Mouse (Mus musculus): ENCODE measurements at regions not wholly inside any gene's neighbourhood (a gene's known extent, or its start where the extent isn't known, plus 50 kb on each side); places are given as distances from the start of the nearest gene placed in this dataset.
A peak's percentile ranks its signal among the peaks of the same experiment; 100 is the strongest.

DNA sequence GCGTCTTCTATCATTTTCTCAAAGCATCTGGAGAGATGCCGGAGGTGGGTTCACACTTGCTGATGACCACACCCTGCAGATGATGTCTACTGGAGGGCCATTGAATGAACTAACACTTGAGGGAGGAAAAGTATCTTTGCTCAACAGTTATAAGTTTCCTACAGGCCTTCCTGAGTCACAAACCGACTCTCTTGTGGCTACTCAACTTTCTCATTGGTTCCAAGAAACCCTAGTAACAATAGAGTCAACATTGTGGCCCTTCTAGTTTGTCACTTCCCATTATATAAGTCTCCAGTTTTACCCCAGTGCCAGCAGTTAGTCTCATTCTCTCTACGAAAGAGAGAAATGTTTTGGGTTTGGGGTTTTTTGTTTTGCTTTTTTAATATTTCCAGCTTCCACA is 604.1 kb upstream of the Arid1b start:
- ATAC-seq (replicated peaks; ENCODE audit: poor library complexity, severe bottlenecking), result peak; percentile 58

DNA sequence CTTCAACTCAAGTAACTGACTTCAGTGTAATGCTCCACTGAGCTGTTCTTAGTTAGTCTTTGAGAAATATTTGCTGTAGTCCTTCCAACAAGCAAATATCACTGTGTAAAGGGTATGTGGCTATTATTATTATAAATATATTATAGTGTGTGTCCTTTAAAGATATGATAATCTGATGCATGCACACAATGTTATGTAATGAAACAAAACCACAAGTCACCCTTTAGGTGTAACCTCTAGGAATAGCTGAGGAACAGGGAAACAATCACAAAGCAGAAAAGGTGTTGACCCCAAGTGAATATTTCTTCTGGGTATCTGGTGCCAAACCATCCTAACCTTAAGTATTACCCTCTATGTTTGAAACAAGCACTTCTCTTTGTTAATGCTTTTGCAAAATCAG is 603.6 kb upstream of the Arid1b start:
- ATAC-seq (replicated peaks; ENCODE audit: poor library complexity, severe bottlenecking), result no peak

DNA sequence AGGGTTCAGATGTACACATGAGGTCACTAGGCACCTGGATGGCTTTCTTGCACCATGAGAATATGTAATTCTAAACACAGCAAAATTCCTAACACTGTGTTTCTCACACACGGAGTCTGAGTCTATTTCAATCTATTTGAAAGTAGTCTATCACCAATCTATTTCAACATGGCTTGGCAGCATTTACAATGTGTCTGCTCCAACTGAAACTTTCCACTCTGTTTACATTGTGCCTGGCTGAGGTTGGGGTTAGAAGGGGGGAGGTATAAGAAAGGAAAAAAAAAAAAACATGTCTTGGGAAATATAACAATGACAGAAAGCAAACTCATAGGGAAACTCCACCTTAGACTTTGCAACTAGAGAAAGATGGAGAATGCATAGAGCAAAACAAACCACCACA is 602.9 kb upstream of the Arid1b start:
- peak; percentile 47; the same call in 1 of the 2 replicates for ATAC-seq (replicated peaks; ENCODE audit: poor library complexity, severe bottlenecking)

DNA sequence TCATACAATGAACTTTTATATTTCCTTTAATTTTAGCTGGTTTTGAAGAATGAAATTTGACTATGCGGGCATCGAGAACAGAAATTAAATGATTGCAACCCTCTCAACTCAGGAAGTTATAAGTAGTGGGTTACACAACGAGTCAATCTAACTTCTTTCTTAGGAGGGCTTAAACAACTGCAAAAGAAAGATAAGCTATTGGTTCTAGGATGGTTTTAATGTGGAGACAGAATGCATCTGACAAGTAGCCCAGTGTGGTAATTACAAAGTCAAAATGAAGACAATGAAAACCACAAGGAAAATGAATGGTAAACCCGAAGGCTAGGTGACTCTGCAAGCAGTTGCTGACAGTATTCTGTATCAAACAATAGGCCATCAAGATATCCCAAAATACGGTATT is 598.0 kb upstream of the Arid1b start:
- peak; percentile 66 for ATAC-seq (replicated peaks; ENCODE audit: poor library complexity, severe bottlenecking)

DNA sequence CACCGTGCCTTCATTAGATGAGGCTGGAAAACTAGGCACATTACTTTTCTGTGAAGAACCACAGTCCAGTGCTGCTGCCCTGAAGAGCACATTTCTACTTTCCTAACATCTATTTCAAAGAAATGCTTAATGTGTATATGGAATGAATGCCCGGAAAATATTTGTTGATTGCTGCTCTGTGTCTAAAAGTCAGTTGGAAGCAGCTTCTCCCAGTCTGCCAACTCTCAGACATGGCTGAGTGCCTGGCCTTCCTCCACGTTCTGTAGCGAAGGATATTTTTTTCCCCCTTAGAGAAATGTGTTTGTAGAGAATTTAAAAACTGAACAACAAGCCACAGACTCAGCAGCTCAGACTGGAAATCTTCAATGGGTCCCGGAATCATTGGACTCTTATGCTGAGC is 576.4 kb upstream of the Arid1b start:
- no peak for ATAC-seq (replicated peaks; ENCODE audit: poor library complexity, severe bottlenecking)

DNA sequence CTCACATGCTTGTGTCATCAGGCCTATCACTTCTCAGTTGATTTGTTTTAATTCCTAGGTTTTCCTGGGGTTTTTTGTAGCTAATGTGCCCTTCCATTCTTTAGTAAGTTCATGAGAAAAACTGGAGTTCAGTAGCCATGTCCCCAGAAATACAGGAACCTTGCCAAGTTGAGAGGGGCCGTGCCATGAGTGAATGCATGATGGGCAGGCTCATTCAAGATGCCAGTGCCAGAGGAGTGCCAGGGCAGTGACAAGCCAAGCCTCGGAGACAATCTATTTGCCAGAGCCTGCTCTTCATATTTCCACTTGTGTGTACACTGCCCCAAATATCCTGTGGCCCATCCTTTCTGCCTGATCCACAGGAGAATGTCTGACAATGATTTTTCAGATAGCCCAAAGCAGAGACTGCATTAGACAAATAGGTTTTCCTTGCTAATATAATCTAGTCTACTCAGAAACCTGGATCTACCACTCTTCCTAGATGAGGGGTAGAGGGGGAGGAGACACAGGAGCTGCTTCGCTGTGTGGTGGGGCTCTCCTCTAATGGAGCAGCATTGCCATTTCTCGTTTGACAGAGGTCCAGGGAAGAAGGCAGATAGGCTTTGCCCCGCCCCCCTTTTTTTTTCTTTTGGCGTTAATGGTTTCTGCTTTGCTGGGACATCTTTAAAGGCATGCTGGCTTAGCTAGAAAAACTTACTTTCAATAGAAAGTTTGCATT is 569.5 kb upstream of the Arid1b start:
- ATAC-seq (replicated peaks; ENCODE audit: poor library complexity, severe bottlenecking), result no peak

DNA sequence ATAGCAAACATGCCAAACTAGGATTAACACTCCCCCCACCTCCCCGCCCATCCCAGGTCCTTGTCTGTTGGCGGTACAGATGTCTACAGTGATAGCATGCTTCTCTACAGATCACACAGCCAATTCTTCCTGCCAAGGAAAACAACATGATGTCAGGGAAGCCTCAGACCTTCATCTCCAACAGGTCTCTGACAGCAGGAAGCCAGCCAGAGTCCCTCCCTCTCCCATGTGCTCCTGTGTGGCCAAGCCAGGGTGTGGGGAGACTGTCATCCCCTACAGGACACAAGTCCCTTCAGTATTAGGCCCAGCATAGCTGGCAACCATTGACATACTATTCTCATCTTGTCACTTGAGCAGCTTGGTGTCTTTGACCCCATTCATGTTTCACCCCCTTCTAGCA is 568.8 kb upstream of the Arid1b start:
- no peak for ATAC-seq (replicated peaks; ENCODE audit: poor library complexity, severe bottlenecking)

DNA sequence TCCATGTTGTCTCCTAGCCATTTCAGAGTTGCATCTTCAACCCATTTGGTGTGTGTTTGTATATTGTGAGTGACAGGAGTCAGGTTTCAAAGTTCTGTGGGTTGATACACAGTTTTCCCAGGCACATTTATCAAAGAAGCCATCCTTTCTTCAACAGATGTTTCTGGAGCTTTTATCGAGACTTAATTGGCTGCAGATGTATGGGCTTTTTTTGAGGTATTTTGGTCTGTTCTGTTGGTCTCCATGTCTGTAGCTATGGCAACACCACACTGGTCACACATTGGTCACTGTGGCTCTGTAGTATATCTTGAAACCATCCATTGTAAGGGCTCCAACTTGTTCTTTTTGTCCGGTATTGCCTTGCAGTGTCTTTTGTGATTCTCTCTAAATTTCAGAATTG is 565.1 kb upstream of the Arid1b start:
- no peak for ATAC-seq (replicated peaks; ENCODE audit: poor library complexity, severe bottlenecking)

DNA sequence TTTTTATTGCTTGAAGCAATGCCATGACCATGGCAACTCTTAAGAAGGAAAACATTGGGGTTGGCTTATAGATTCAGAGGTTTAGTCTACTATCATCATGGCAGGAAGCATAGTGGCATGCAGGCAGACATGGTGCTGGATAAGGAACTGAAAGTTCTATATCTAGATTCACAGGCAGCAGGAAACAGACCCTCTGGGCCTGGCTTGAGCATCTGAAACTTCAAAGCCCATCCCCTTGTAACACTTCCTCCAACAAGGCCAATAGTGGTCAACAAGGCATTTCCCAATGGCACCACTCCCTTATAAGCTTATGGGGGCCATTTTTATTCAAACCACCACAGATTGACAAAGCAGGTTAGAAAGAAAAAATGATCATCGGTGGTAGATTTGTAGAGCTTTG is 548.5 kb upstream of the Arid1b start:
- peak; percentile 96 for ATAC-seq (replicated peaks; ENCODE audit: poor library complexity, severe bottlenecking)

DNA sequence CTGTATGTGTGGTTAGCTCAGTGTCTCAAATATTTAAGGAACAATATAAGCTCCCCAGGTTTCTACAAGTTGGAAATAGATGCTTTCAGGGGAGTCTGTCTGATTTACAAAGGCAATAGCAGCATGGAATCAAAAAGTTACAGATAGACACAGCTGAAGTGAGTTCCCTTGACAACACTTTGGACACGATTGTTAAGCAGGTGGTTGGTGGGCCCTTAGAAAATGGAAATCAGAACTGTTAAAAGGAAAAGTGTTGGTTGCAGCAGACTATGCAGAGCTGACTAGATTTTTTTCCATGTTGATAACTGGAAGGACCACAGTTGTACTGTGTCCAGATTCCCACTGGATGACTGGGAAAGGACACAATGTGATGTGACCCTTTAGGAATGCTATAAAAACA is 536.6 kb upstream of the Arid1b start:
- no peak for ATAC-seq (replicated peaks; ENCODE audit: poor library complexity, severe bottlenecking)

DNA sequence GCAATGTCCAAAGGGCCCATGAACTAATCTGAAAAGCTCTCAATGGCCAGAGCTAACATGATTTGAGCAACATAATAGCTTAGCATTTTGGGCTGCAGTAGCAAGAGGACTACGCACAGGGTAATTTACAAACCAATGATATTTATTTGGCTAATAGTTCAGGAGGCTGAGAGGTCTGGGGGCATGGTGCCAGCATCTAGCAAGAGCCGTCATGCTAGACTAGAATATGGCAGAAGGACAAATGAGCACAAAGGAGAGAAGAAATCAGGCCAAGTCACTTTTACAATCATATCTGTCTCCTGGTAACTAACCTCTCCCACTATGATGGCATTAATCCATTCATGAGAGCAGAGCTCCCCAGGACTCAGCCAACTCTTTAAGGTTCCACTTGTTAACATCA is 532.6 kb upstream of the Arid1b start:
- no peak for ATAC-seq (replicated peaks; ENCODE audit: poor library complexity, severe bottlenecking)

DNA sequence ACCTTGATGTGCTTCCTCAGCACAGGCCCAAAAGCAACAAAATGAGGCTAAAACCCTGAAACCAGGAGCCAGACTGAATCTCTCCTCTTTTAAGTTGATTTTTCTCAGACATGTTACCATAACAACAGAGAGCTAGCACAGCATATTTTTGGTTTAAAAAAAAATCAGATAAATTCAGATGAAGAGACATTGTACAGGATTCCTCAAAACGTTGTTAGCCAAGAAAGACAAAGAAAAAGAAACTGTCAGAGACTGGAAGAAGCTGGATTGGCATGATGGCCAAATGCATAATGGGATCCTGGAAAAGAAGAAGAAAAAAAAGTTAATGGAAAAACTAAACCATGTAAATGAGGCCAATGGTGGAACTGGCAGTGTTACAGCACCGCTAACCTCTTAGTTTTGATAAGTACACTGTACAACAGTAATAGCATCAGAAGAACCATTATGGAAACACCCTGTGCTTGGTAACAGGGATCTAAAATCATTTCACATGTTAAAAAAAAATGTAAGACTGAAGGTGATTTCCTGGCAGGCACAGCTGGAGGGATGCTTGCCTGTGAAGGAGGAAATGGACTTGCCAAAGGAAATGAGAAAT is 529.7 kb upstream of the Arid1b start:
- ATAC-seq (replicated peaks; ENCODE audit: poor library complexity, severe bottlenecking), result no peak

DNA sequence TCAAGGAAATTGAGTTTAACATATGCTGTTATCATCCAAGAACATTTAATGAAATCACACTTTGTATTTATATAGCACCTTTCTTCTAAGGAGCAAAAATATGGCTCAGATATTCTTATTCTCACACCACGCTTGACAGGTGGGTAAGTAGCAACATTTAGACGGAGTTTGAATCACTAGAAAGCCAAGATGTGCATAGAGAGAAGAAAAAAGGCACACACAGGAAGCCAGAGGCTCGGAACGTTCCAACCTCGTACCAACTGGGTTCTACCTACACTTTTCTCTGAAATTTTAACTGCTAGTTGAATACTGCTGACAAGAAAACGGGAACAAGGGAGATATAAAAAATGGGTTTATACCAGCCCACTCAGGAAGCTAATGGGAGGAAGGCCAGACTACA is 528.4 kb upstream of the Arid1b start:
- ATAC-seq (replicated peaks; ENCODE audit: poor library complexity, severe bottlenecking), result no peak

DNA sequence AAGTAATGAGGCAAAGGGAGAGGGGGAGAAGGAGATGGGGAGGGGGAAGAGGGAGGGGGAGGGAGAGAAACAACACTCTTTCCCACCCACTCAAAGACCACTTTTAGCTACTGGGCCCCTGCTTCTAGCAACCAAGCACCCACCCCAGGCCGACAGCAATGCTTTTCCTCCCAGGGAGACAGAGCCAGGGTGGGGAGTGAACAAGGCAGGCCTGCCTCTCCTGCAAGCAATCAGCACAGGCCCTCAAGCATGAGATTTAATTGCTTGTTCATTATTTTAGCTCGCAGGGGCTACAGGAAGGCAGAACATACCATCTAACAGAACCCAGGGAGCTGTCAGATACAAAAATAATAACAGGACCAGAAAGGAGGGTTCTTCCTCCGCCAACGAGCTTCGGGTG is 521.7 kb upstream of the Arid1b start:
- no peak for ATAC-seq (replicated peaks; ENCODE audit: poor library complexity, severe bottlenecking)

DNA sequence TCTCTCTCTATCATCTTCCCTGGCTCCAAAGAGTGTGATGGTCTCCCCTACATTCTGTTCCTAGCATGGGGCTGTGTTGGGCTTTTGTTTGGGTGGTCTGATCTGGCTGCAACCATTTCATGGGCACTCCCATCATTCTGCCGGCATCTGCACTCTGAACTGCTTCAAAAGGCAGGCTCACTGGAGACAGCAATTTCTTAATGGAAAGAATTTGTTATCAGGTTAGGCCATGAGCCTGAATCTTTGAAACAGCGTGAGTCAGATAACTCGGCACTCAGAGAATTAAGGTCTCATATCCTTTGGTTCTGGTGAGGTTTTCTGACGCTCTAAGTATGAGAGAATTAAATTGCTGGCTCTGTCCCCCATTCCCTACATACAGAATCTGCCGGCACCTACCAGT is 519.8 kb upstream of the Arid1b start:
- no peak for ATAC-seq (replicated peaks; ENCODE audit: poor library complexity, severe bottlenecking)

DNA sequence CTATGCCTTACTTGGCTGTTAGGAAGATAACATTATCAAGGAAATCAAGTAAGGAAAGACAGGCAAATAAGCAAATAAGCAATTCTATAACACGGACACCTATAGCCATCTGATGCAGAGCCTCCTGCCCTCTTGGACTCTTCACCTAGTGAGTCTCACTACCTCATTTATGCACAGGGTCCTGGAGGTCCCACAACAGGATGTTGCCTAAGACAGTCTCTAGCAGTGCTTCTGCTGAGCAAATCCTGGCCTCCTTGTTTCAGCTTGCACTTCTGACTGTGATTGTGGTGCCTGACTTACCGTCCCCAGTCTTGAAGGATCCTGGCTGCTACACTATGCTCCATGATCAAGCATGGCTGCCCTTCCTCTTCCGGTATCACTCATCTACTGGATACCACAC is 518.5 kb upstream of the Arid1b start:
- ATAC-seq (replicated peaks; ENCODE audit: poor library complexity, severe bottlenecking), result peak; percentile 89

DNA sequence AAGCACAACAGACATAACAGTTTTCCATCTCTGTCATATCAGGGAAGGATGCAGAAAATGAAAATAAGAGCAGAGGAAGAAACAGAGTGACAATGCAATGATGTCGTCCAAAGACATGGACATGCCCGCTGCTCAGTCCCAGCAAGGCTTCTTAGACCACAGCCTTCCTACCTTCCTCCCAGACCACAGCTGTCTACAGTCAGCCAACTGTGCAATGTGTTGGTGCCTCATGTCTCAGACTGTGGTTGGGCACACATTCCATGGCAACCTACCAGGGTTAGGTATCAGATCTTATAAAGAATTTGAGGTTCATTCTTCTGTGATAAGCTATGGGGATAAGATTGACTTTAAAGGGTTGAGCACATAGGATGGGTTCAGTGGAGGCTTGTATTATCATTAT is 499.7 kb upstream of the Arid1b start:
- no peak for ATAC-seq (replicated peaks; ENCODE audit: poor library complexity, severe bottlenecking)

DNA sequence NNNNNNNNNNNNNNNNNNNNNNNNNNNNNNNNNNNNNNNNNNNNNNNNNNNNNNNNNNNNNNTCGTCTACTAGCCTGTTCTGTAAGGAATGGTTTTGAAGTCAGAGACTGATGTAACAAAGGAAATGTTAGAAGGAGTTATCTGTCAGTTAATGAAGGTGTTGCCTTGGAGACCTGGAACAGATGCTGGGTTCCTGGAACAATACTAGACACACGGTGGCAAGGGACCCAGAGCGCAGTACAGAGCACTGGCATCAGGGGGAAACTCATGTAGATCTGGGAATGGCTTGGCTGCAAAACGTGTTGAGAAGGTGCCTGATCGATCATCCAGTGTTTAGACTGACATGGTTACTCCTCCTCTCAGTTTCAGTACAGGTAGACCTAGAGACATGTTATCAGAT is 493.6 kb upstream of the Arid1b start:
- ATAC-seq (replicated peaks; ENCODE audit: poor library complexity, severe bottlenecking), result no peak

DNA sequence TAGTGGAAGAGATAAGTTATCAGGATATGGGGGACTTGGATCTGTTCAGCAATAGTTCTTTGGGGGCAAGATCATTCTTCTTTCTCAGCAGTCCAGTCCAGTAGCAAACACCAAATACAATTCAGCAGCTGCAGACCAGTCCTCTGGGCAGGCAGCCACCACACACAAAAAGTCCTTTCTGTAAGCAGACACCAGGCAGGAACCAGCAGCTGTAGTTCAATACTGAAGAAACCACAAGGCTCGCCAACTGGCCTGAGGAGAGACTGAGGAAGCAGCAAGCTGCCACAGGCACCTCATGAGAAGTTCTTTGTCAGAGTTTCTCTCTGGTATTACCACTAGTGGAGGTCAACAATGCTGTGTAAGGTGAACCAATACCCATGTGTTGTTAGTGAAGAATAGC is 493.1 kb upstream of the Arid1b start:
- no peak for ATAC-seq (replicated peaks; ENCODE audit: poor library complexity, severe bottlenecking)

DNA sequence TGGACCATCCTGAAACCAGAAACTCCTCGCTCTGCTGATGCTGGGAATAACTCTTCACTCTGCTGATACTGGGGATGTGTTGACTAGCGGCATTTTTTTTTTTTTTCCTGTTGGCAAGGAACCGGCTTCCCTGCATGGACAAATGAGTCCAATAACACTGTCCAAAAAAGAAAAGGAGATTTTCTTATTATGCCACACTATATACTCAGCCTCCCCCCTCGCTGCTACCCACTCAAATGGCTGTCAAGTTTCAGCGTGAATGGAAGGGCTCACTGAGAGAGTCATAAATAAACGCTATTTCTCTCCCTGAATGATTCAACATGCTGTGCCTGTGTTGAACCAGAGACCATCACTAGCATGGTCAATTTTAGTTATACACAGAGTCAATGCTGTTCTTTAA is 489.2 kb upstream of the Arid1b start:
- ATAC-seq (replicated peaks; ENCODE audit: poor library complexity, severe bottlenecking), result no peak

DNA sequence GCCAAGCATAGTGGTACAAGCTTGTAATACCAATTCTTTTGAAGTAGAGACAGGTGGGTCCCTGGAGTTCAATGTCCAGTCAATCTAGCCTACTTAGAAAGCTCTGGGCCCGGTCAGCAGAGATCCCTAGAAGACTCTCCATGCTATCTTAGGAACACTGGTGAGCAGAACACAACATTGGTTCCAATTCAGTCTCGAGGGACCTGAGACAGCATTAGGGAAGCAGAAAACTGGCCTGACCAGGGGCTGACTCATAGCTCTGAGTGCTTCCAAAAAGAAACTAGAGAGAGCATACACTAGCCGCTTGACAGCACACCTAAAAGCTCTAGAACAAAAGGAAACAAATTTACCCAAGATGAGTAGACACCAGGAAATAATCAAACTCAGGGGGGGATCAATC is 484.6 kb upstream of the Arid1b start:
- ATAC-seq (replicated peaks; ENCODE audit: poor library complexity, severe bottlenecking), result no peak

DNA sequence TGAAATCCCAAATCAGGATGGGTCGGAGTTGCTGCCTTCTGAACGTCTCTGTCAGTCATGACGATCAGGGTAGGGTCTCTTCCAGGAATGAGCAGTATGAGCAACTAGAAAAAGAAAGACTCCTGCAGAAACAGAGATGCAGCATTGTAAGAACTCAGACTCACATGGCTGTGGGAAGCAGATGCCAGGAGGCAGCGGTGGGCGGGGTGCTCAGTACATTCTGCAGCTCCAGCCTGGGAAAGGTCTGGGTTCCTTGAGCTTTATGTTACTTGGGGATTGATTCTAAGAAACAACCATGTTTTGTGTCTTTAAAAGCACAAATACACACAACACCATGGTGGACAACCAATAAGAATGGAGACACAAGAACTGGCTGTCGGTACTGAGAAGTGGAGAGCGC is 478.0 kb upstream of the Arid1b start:
- no peak for ATAC-seq (replicated peaks; ENCODE audit: poor library complexity, severe bottlenecking)

DNA sequence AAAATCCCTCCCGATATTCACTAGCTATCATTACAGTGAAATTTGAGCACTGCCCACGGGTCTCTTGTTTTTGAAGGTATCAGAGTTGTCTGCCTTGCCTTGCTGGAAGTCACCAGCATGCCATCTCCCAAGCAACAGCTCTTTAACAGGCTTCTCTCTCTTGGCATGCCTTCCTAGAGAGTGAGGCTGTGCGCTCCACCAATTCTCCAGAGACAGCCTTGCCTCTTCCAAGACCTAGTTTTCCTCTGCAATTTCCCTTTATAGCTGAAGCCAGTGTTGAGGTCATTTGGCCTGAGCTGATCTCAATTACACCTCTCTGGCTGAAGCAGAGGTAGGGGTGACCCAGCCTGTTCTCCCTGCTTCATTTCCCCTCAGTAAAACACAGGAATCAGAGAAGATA is 477.3 kb upstream of the Arid1b start:
- ATAC-seq (replicated peaks; ENCODE audit: poor library complexity, severe bottlenecking), result no peak
